Mouse (Mus musculus) E14TG2a.4 (cell line): ENCODE measurements around the gene Mbd3.
A peak's percentile ranks its signal among the peaks of the same experiment; 100 is the strongest.

Experiments used
- H3K27me3 ChIP-seq: 2 replicates; pipeline ENCODE4 v1.6.1; 2014; ENCODE audit warnings: low read length, control low read depth; ENCODE audit not compliant: insufficient read depth
- H3K36me3 ChIP-seq: 2 replicates; pipeline ENCODE4 v1.6.1; 2014; ENCODE audit warnings: low read length, control low read depth; ENCODE audit not compliant: insufficient read depth
- H3K4me1 ChIP-seq: replicated peaks from 2 replicates; pipeline ENCODE4 v1.6.1; 2014; ENCODE audit warnings: low read depth, low read length, control low read depth
- H3K4me3 ChIP-seq: replicated peaks from 2 replicates; pipeline ENCODE4 v1.5.1; 2014; ENCODE audit warnings: mild to moderate bottlenecking, low read length
- H3K9me3 ChIP-seq: 2 replicates; pipeline ENCODE4 v1.6.1; 2014; ENCODE audit warnings: low read length, control low read depth
- CTCF ChIP-seq: conservative IDR thresholded peaks from 2 replicates; pipeline ENCODE4 v1.5.1; 2014; ENCODE audit warnings: low read length
- NANOG ChIP-seq: IDR thresholded peaks from 2 replicates; pipeline ENCODE4 v1.6.1; 2014; ENCODE audit warnings: borderline replicate concordance, low read length, mixed read lengths
- POU5F1 ChIP-seq: IDR thresholded peaks from 2 replicates; pipeline ENCODE4 v1.6.1; 2014; ENCODE audit warnings: low read length, borderline replicate concordance

Mbd3 gene

GRCm38 (mm10) chr10:80399191-80399972 lies at the start of gene Mbd3:
Mbd3 (minus strand) TSS chr10:80399550.
- Histone ChIP-seq H3K27me3 (no peaks in the 10 kb centered on the region), H3K4me1 (peaks cover 75% of the 10 kb centered on the region), H3K4me3 (peak within 1 kb of the TSS; percentile 87), H3K36me3 (peaks cover 76% of the 10 kb centered on the region), H3K9me3 (no peaks in the 10 kb centered on the region)
- TF ChIP-seq CTCF (no peak), POU5F1 (no peak), NANOG (no peak)

GRCm38 (mm10) chr10:80445898-80446601 lies 46.7 kb upstream of the Mbd3 start:
- no peaks in the 10 kb centered on the region for H3K9me3 ChIP-seq
- no peak overlapping the region for H3K4me3 ChIP-seq
- peaks cover 54% of the 10 kb centered on the region for H3K4me1 ChIP-seq
- no peaks in the 10 kb centered on the region for H3K36me3 ChIP-seq
- TF ChIP-seq POU5F1: no peak
- peak; percentile 99 for TF ChIP-seq CTCF
- peaks cover 38% of the 10 kb centered on the region for H3K27me3 ChIP-seq

- peaks cover 38% of the 10 kb centered on the region for H3K27me3 ChIP-seq
- H3K36me3 ChIP-seq: no peaks in the 10 kb centered on the region
- no peak for TF ChIP-seq CTCF
- no peak for TF ChIP-seq NANOG
- no peak for TF ChIP-seq POU5F1
- no peaks in the 10 kb centered on the region for H3K9me3 ChIP-seq
- no peak overlapping the region for H3K4me3 ChIP-seq
- peaks cover 51% of the 10 kb centered on the region for H3K4me1 ChIP-seq
Measured at GRCm38 (mm10) chr10:80445052-80445451, 45.7 kb upstream of the Mbd3 start.

- no peaks in the 10 kb centered on the region for H3K36me3 ChIP-seq
- H3K9me3 ChIP-seq: no peaks in the 10 kb centered on the region
- H3K4me1 ChIP-seq: peaks cover 48% of the 10 kb centered on the region
- TF ChIP-seq CTCF: no peak
- no peak for TF ChIP-seq POU5F1
- TF ChIP-seq NANOG: no peak
- H3K4me3 ChIP-seq: no peak overlapping the region
- peaks cover 38% of the 10 kb centered on the region for H3K27me3 ChIP-seq
Measured at GRCm38 (mm10) chr10:80444339-80445045, 45.1 kb upstream of the Mbd3 start.

GRCm38 (mm10) chr10:80443575-80444278 lies 44.4 kb upstream of the Mbd3 start:
- peaks cover 35% of the 10 kb centered on the region for H3K27me3 ChIP-seq
- H3K4me3 ChIP-seq: no peak overlapping the region
- H3K36me3 ChIP-seq: no peaks in the 10 kb centered on the region
- no peak for TF ChIP-seq NANOG
- no peak for TF ChIP-seq POU5F1
- no peak for TF ChIP-seq CTCF
- no peaks in the 10 kb centered on the region for H3K9me3 ChIP-seq
- peaks cover 45% of the 10 kb centered on the region for H3K4me1 ChIP-seq

- TF ChIP-seq NANOG: no peak
- TF ChIP-seq POU5F1: no peak
- no peak for TF ChIP-seq CTCF
- Histone ChIP-seq H3K27me3 (peaks cover 29% of the 10 kb centered on the region), H3K4me3 (no peak overlapping the region), H3K36me3 (no peaks in the 10 kb centered on the region), H3K9me3 (no peaks in the 10 kb centered on the region), H3K4me1 (peaks cover 49% of the 10 kb centered on the region)
Measured at GRCm38 (mm10) chr10:80442989-80443388, 43.6 kb upstream of the Mbd3 start.

- Histone ChIP-seq H3K36me3 (no peaks in the 10 kb centered on the region), H3K4me3 (no peak overlapping the region), H3K4me1 (peaks cover 49% of the 10 kb centered on the region), H3K9me3 (no peaks in the 10 kb centered on the region), H3K27me3 (peaks cover 19% of the 10 kb centered on the region)
- TF ChIP-seq POU5F1: no peak
- TF ChIP-seq CTCF: peak; percentile 54
- TF ChIP-seq NANOG: no peak
Measured at GRCm38 (mm10) chr10:80441598-80441997, 42.2 kb upstream of the Mbd3 start.

- Histone ChIP-seq H3K27me3 (peaks cover 9% of the 10 kb centered on the region), H3K9me3 (no peaks in the 10 kb centered on the region), H3K4me3 (no peak overlapping the region), H3K4me1 (peaks cover 57% of the 10 kb centered on the region), H3K36me3 (no peaks in the 10 kb centered on the region)
- TF ChIP-seq POU5F1: no peak
- TF ChIP-seq NANOG: no peak
- TF ChIP-seq CTCF: no peak
Measured at GRCm38 (mm10) chr10:80440031-80440430, 40.7 kb upstream of the Mbd3 start.
